Mouse (Mus musculus) forebrain, embryonic 11.5 days (tissue): ENCODE measurements around the gene Cox7b. TPM values are rescaled to one million over a fixed set of nuclear protein-coding genes. Genes with fewer than 3 reads are reported as not detected.

Experiments
- ATAC-seq: fragments of 200-750 bp; cut with Nextera tagmentation; replicated peaks from 2 replicates; pipeline ENCODE4 v1.8.0; 2017; ENCODE audit warnings: moderate TSS enrichment; ENCODE audit not compliant: low FRiP score
- DNase-seq: peaks from one replicate; pipeline ENCODE4 v3.0.0-alpha.2; 2017; ENCODE audit warnings: low spot score
- H3K27ac ChIP-seq: fragments of 300-500 bp; sonication (generic); 2 replicates; pipeline ENCODE4 v1.5.1; 2014; ENCODE audit warnings: low read depth, low read length
- H3K27me3 ChIP-seq: fragments of 300-500 bp; sonication (generic); 2 replicates; pipeline ENCODE4 v1.6.1; 2014; ENCODE audit warnings: mild to moderate bottlenecking, low read length, mixed read lengths; ENCODE audit not compliant: control insufficient read depth, insufficient read depth
- H3K36me3 ChIP-seq: fragments of 300-500 bp; sonication (generic); 2 replicates; pipeline ENCODE4 v1.6.1; 2014; ENCODE audit warnings: mild to moderate bottlenecking, low read length, moderate library complexity, mixed read lengths; ENCODE audit not compliant: control insufficient read depth, insufficient read depth
- H3K4me1 ChIP-seq: fragments of 300-500 bp; sonication (generic); replicated peaks from 2 replicates; pipeline ENCODE4 v1.6.1; 2014; ENCODE audit warnings: low read length, mixed read lengths; ENCODE audit not compliant: control insufficient read depth, insufficient read depth
- H3K4me2 ChIP-seq: fragments of 300-500 bp; sonication (generic); 2 replicates; pipeline ENCODE4 v1.6.1; 2014; ENCODE audit warnings: low read depth, mild to moderate bottlenecking, low read length, moderate library complexity, mixed read lengths; ENCODE audit not compliant: severe bottlenecking
- H3K4me3 ChIP-seq: fragments of 300-500 bp; sonication (generic); 2 replicates; pipeline ENCODE4 v1.5.1; 2014; ENCODE audit warnings: low read depth, low read length
- H3K9ac ChIP-seq: fragments of 300-500 bp; sonication (generic); 2 replicates; pipeline ENCODE4 v1.6.1; 2014; ENCODE audit warnings: low read length
- H3K9me3 ChIP-seq: fragments of 300-500 bp; sonication (generic); 2 replicates; pipeline ENCODE4 v1.6.1; 2016; ENCODE audit warnings: low read length, mixed read lengths; ENCODE audit not compliant: control insufficient read depth
- WGBS: fragments of 180-500 bp; shearing (Covaris S2); extraction: QIAGEN DNeasy Blood & Tissue Kit; methylation state at CpG from one replicate; pipeline ENCODE4 v1.1.7; 2014; 5-methylcytosine and 5-hydroxymethylcytosine counted together
- polyA plus RNA-seq: library from polyadenylated mRNA; unstranded; fragments of >200 nt; fragmentation: Nextera tagmentation; extraction: Ambion mirVana; gene quantifications from 2 replicates; pipeline ENCODE4 v1.2.1, GENCODE M21; 2014

Gene Cox7b
- polyA plus RNA-seq, 1 experiment from 2014 or later, result 277 TPM

- ATAC-seq, result no peak
- no peak overlapping the region for H3K9ac ChIP-seq
- H3K4me3 ChIP-seq, result no peak overlapping the region
- 55% methylated on average over 2 of the region's 2 CpGs for WGBS
- no peak for DNase-seq
- no peak overlapping the region for H3K4me2 ChIP-seq
- H3K27me3 ChIP-seq, result no peaks in the 10 kb centered on the region; the same call in 1 of the 2 replicates
- no peaks in the 10 kb centered on the region for H3K4me1 ChIP-seq
- no peaks in the 10 kb centered on the region for H3K9me3 ChIP-seq
- H3K36me3 ChIP-seq, result no peaks in the 10 kb centered on the region
- H3K27ac ChIP-seq, result no peak overlapping the region
Measured at GRCm38 (mm10) chrX:106045455-106045854, 30.0 kb downstream of the Cox7b start.

- 88% methylated on average over 9 of the region's 9 CpGs for WGBS
- H3K27ac ChIP-seq, result no peak overlapping the region
- H3K27me3 ChIP-seq, result no peaks in the 10 kb centered on the region; the same call in 1 of the 2 replicates
Measured at GRCm38 (mm10) chrX:106045928-106046327, 30.4 kb downstream of the Cox7b start.

GRCm38 (mm10) chrX:106048191-106048590, 32.7 kb downstream of the Cox7b start:
- 71% methylated on average over 1 of the region's 1 CpGs for WGBS
- DNase-seq (no peak), ATAC-seq (no peak)
- Histone ChIP-seq H3K9me3 (no peaks in the 10 kb centered on the region), H3K9ac (no peak overlapping the region), H3K36me3 (no peaks in the 10 kb centered on the region), H3K27ac (no peak overlapping the region), H3K4me2 (no peak overlapping the region), H3K4me3 (no peak overlapping the region), H3K27me3 (no peaks in the 10 kb centered on the region; the same call in 1 of the 2 replicates), H3K4me1 (no peaks in the 10 kb centered on the region)

More at GRCm38 (mm10) chrX:106045928-106046327, 30.4 kb downstream of the Cox7b start:
- Histone ChIP-seq H3K9ac (no peak overlapping the region), H3K9me3 (no peaks in the 10 kb centered on the region), H3K36me3 (no peaks in the 10 kb centered on the region), H3K4me1 (no peaks in the 10 kb centered on the region), H3K4me2 (no peak overlapping the region), H3K4me3 (no peak overlapping the region)
- DNase-seq, result no peak
- no peak for ATAC-seq

Other genes with a start within 250 kb of the Cox7b start
- gene Atrx, start 86.3 kb upstream of the Cox7b start, polyA plus RNA-seq, result 203 and 228 TPM in 2 replicates
- gene Magt1, start 3.8 kb upstream of the Cox7b start, polyA plus RNA-seq, result 39.0 and 45.6 TPM in 2 replicates
- 21.8 and 22.0 TPM in 2 replicates for gene Atp7a, start 11.6 kb downstream of the Cox7b start, polyA plus RNA-seq
- gene Tlr13, start 127.5 kb downstream of the Cox7b start, polyA plus RNA-seq, result 0.12 and 0.41 TPM in 2 replicates
- gene Pgk1, start 171.4 kb downstream of the Cox7b start, polyA plus RNA-seq, result 505 and 518 TPM in 2 replicates
- 13.6 and 14.6 TPM in 2 replicates for gene Taf9b, start 205.5 kb downstream of the Cox7b start, polyA plus RNA-seq
- gene Fnd3c2, start 239.7 kb downstream of the Cox7b start, polyA plus RNA-seq, result not detected in 2 replicates